In genomic region chr9:32983182-32983581, GRCm38 (mm10) we compare ENCODE assay signal across 23 mouse cellular contexts.
"Had no signal": no experiment of that assay in that cellular context is flagged by ENCODE, and none has a peak within 500 bp of the region (broad histone marks: within the 10 kb centered on the region; RNA-seq: fewer than 3 reads in every experiment).

No protein-coding gene starts in this region.

- ATAC-seq: lung, postnatal 0 days had no signal

- H3K36me3 ChIP-seq: limb, embryonic 13.5 days; neural tube, embryonic 12.5 days; neural tube, embryonic 15.5 days had no signal

- H3K4me1 ChIP-seq: neural tube, embryonic 12.5 days; neural tube, embryonic 15.5 days had no signal

- H3K4me2 ChIP-seq: limb, embryonic 13.5 days; liver, embryonic 11.5 days; midbrain, embryonic 11.5 days; neural tube, embryonic 12.5 days; neural tube, embryonic 15.5 days had no signal

- H3K9me3 ChIP-seq: limb, embryonic 13.5 days; megakaryocyte, embryonic 14.5 days; neural tube, embryonic 12.5 days; neural tube, embryonic 15.5 days had no signal

- H3K9ac ChIP-seq: limb, embryonic 13.5 days; liver, embryonic 14.5 days; neural tube, embryonic 12.5 days; neural tube, embryonic 15.5 days had no signal

- H3K27ac ChIP-seq: limb, embryonic 13.5 days; liver, embryonic 14.5 days; macrophage; neural tube, embryonic 12.5 days; neural tube, embryonic 15.5 days; stomach, postnatal 0 days had no signal

- H3K4me3 ChIP-seq: limb, embryonic 13.5 days; megakaryocyte, embryonic 14.5 days; neural tube, embryonic 12.5 days; neural tube, embryonic 15.5 days had no signal

- H3K27me3 ChIP-seq: limb, embryonic 13.5 days; neural tube, embryonic 12.5 days; neural tube, embryonic 15.5 days had no signal

- DNase-seq: kidney, adult 18-20 months; kidney, adult 9 months; kidney, postnatal 14 days; kidney, postnatal 4 days; left cerebral cortex, postnatal 4 days; lung, adult 18-20 months; midbrain, embryonic 14.5 days; right cerebral cortex, adult 18-20 months; right cerebral cortex, postnatal 14 days; right cerebral cortex, postnatal 4 days; thymus, adult 2 months; thymus, postnatal 14 days; thymus, postnatal 4 days had no signal
